Comparison of ENCODE assay signal across 8 mouse cellular contexts in the genomic region with DNA sequence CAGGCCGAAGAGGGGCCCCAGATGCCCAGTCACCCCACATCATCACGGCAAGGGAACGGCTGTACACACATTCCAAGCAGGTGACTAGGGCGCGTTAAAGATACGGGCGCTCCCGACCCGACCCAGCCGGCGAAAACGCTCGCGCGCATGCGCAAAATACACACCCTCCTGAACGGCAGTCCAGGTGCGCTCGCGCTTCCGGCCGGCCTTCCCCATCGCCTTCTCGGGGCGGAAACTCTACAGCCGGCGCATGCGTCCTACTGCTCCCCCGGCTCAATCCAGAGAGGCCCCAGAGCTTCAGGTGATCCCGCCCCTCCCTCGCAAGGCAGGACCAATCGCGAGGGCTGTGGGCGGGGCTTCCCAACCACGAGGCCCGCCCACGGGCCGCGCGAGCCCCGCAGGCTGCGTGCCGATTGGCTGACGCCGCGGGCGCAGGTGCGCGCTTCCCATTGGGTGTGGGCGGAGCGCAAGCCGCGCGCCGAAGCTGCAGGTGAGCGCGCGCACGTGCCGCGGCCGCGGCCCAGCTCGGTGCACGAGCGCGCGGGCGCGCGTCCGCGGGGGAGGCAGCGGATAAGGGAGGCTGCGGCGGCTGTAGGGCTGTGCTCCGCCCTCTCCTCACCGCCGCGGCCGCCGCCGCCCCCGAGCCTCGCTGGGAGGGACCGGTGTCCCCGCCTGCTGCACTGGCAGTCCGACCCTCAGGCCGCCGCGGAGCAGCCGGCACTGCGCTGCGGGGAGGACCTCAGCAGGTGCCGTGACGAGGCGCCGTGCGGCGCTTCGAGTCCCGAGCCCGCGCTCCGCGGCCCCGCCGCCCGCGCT. TPM values are rescaled to one million over a fixed set of nuclear protein-coding genes. Genes with fewer than 3 reads are reported as not detected.
DNase-seq lines count a peak whose midpoint lies in the region; ATAC-seq lines count a peak whose summit lies in the region.

Gene Pard6b (plus strand): TSS at position 574 of the 816 bp plus-strand sequence.

- H3K4me3 ChIP-seq in lung, embryonic 16.5 days (ENCODE audit: low read length), result peak within 1 kb of the TSS; percentile 70

- H3K27ac ChIP-seq in lung, embryonic 16.5 days (ENCODE audit: low read length), result peak within 1 kb of the TSS; percentile 86

- peak; percentile 88 for DNase-seq in MEL-GATA-1-ER (ENCODE audit: extremely low read depth, low read depth)
- peak; percentile 96 for DNase-seq in cerebellum, adult 8-10 months
- DNase-seq in forelimb bud, embryonic 11.5 days (ENCODE audit: low read depth, low spot score), result peak; percentile 99
- peak; percentile 88 for DNase-seq in layer of hippocampus, adult 9-10 months (ENCODE audit: low spot score)
- peak; percentile 65 for DNase-seq in ovary, postnatal 10 days (ENCODE audit: low spot score)
- peak; percentile 98 for DNase-seq in thymus, postnatal 10 days (ENCODE audit: low spot score in 2 of 2)

- WGBS in lung, embryonic 16.5 days, result under 1% methylated on average over 90 of the region's 110 CpGs

- ATAC-seq in hematopoietic stem cell, adult 5-6 weeks (replicated peaks in 1 of 2; ENCODE audit: insufficient read depth in 1 of 2, low FRiP score in 2 of 2, low TSS enrichment in 1 of 2, low read depth in 1 of 2, poor library complexity in 2 of 2, severe bottlenecking in 2 of 2), result peak; percentile 91 to 95
- ATAC-seq in lung, embryonic 16.5 days (ENCODE audit: low read depth), result peak; percentile 93

- peak within 1 kb of the TSS; percentile 95 for H3K4me2 ChIP-seq in lung, embryonic 16.5 days (ENCODE audit: low read depth, low read length)

- no peaks in the 10 kb centered on the region for H3K9me3 ChIP-seq in lung, embryonic 16.5 days (ENCODE audit: control insufficient read depth, low read length)

- no peaks in the 10 kb centered on the region for H3K36me3 ChIP-seq in lung, embryonic 16.5 days (ENCODE audit: control insufficient read depth, insufficient read depth, low read length)

- H3K4me1 ChIP-seq in lung, embryonic 16.5 days (replicated peaks; ENCODE audit: control insufficient read depth, insufficient read depth, low read length), result peaks cover 21% of the 10 kb centered on the region

- H3K9ac ChIP-seq in lung, embryonic 16.5 days (ENCODE audit: low read length), result peak within 1 kb of the TSS; percentile 80

- H3K27me3 ChIP-seq in lung, embryonic 16.5 days (ENCODE audit: control insufficient read depth, insufficient read depth, low read depth, low read length), result peaks cover 29% of the 10 kb centered on the region

RNA-seq across cellular contexts. Expression of gene Pard6b, which starts in this region (rescaled TPM):
- total RNA-seq in hematopoietic stem cell, adult 5-6 weeks (2017), result 3.6 and 3.7 TPM in 2 replicates
- polyA plus RNA-seq in lung, embryonic 16.5 days (2015; fragmentation: Nextera tagmentation; extraction: Ambion mirVana), result 11.4 and 12.6 TPM in 2 replicates

Comparison
In these comparisons a context has a peak if more than half of its experiments do, and no peak if none do; other contexts are left out.
1. Peak in every context shown above with its lines: DNase-seq, ATAC-seq, H3K4me3 ChIP-seq and H3K27ac ChIP-seq.